ENCODE assay signal across 8 mouse cellular contexts in the genomic region with DNA sequence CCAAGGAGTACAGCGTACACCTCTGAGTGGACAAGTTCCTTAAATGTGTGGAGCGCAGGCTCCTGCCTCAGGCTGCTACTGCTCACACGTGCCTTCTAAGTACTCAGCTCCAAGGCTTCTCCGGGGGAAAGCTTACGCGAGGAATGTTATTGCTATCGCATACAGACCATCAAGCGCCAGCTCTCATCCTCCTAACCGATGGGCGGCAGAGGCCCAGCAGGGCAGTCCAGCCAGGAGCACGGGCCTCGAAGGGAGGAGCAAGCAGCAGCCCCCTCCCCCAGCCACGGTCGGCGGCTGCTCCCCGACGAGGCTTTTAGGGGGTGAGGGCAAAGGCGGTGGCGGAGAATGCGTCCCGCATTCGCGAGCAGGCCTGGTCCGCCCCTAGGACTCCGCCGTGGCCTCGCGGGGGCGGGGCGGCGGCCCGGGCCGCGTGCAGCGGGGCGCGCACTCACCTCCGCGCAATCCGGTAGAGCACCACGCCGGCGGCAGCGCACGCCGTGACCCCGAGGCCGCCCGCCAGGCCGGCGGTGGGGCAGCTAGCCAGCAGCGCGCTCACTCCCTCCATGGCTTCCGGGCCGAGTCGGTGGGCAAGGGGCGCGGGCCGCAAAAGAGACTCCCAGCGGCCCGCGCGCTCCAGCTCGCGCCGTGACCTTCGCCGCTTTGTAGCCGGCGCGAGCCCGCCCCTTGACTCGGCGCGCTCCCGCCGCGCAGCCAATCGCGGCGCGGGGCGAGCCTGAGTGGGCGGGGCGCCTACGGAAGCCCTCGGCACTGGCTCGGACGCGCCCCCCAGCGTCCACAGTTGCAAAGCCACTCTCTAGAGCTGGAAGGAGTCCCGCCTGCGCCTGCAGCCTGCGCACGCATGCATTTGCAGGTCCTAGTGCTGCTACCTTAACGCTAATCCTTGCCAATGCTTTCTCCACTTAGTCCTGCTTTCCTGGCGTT. TPM values are rescaled to one million over a fixed set of nuclear protein-coding genes. Genes with fewer than 3 reads are reported as not detected.
A peak's percentile ranks its signal among the peaks of the same experiment; 100 is the strongest.
DNase-seq lines count a peak whose midpoint lies in the region; ATAC-seq and TF ChIP-seq lines count a peak whose summit lies in the region.

A gene (minus strand): TSS at position 662 of the 942 bp plus-strand sequence.

- H3K4me1 ChIP-seq in ES-Bruce4 (ENCODE audit: control insufficient read depth, insufficient read depth, low read length): peaks cover 6% of the 10 kb centered on the region
- peaks cover 36% of the 10 kb centered on the region for H3K4me1 ChIP-seq in forebrain, embryonic 14.5 days (ENCODE audit: control insufficient read depth, insufficient read depth, low read length)
- peaks cover 51% of the 10 kb centered on the region for H3K4me1 ChIP-seq in neural tube, embryonic 15.5 days

- H3K9me3 ChIP-seq in ES-Bruce4 (replicated peaks; ENCODE audit: control insufficient read depth, insufficient read depth, low read length, poor library complexity, severe bottlenecking): no peaks in the 10 kb centered on the region
- no peaks in the 10 kb centered on the region for H3K9me3 ChIP-seq in forebrain, embryonic 14.5 days (replicated peaks; ENCODE audit: control insufficient read depth, low read length)
- H3K9me3 ChIP-seq in neural tube, embryonic 15.5 days (replicated peaks): no peaks in the 10 kb centered on the region

- H3K27ac ChIP-seq in ES-Bruce4 (ENCODE audit: insufficient read depth, low read length): no peak within 1 kb of the TSS
- H3K27ac ChIP-seq in forebrain, embryonic 14.5 days (ENCODE audit: low read depth, low read length): peak within 1 kb of the TSS; percentile 71
- H3K27ac ChIP-seq in neural tube, embryonic 15.5 days (replicated peaks): peak within 1 kb of the TSS; percentile 85

- TF ChIP-seq CTCF in ES-Bruce4 (IDR thresholded peaks at IDR 0.05; ENCODE audit: low read depth, low read length): peak; percentile 76

- intact Hi-C loops in heart, postnatal 14 days (cut with DNase I): loop anchor here (2.0 kb wide), 1 partner anchor 13 kb away; no protein-coding TSS in a partner anchor

- peak within 1 kb of the TSS; percentile 81 for H3K4me3 ChIP-seq in ES-Bruce4 (ENCODE audit: low read depth, low read length)
- peak within 1 kb of the TSS; percentile 84 for H3K4me3 ChIP-seq in forebrain, embryonic 14.5 days (ENCODE audit: low read depth, low read length)
- H3K4me3 ChIP-seq in neural tube, embryonic 15.5 days (replicated peaks): peak within 1 kb of the TSS; percentile 95

- peak within 1 kb of the TSS; percentile 79 for H3K9ac ChIP-seq in ES-Bruce4 (ENCODE audit: low read depth, poor library complexity, severe bottlenecking)
- peak within 1 kb of the TSS; percentile 87 for H3K9ac ChIP-seq in forebrain, embryonic 14.5 days (ENCODE audit: low read length)
- peak within 1 kb of the TSS; percentile 90 for H3K9ac ChIP-seq in neural tube, embryonic 15.5 days (replicated peaks)

- H3K27me3 ChIP-seq in ES-Bruce4 (ENCODE audit: control insufficient read depth, insufficient read depth, low read length, poor library complexity, severe bottlenecking): no peaks in the 10 kb centered on the region
- no peaks in the 10 kb centered on the region for H3K27me3 ChIP-seq in forebrain, embryonic 14.5 days (replicated peaks; ENCODE audit: control insufficient read depth, insufficient read depth, low read length)
- H3K27me3 ChIP-seq in neural tube, embryonic 15.5 days (replicated peaks): no peaks in the 10 kb centered on the region

- WGBS in forebrain, embryonic 14.5 days: under 1% methylated on average over 96 of the region's 97 CpGs
- WGBS in neural tube, embryonic 15.5 days: under 1% methylated on average over 92 of the region's 97 CpGs

- H3K36me3 ChIP-seq in ES-Bruce4 (ENCODE audit: control insufficient read depth, insufficient read depth, low read length, poor library complexity, severe bottlenecking): no peaks in the 10 kb centered on the region
- peaks cover 11% of the 10 kb centered on the region; the same call in 1 of the 2 replicates for H3K36me3 ChIP-seq in forebrain, embryonic 14.5 days (ENCODE audit: control insufficient read depth, insufficient read depth, low read length)
- H3K36me3 ChIP-seq in neural tube, embryonic 15.5 days: peaks cover 8% of the 10 kb centered on the region

- ATAC-seq in cerebellum, adult (ENCODE audit: insufficient number of reproducible peaks, low FRiP score, low TSS enrichment): peak; percentile 45; the same call in 1 of the 2 replicates
- ATAC-seq in forebrain, embryonic 14.5 days: peak; percentile 91
- peak; percentile 92 for ATAC-seq in neural tube, embryonic 15.5 days (ENCODE audit: low FRiP score)

- 0 out of 2 replicates have a peak, but pooled peaks have one; percentile 34 for TF ChIP-seq EP300 in ES-Bruce4 (IDR thresholded peaks at IDR 0.05; ENCODE audit: insufficient read depth, low read depth, low read length)

- peak; percentile 97 for DNase-seq in forebrain, embryonic 14.5 days (ENCODE audit: low spot score)
- DNase-seq in heart, postnatal 14 days: peak; percentile 98
- peak; percentile 96 for DNase-seq in layer of hippocampus, adult 11-12 months (ENCODE audit: low spot score)
- peak; percentile 90 to 92 for DNase-seq in lung, adult 18-20 months
- peak; percentile 92 for DNase-seq in testis, postnatal 14 days (ENCODE audit: low spot score)

- H3K4me2 ChIP-seq in forebrain, embryonic 14.5 days (ENCODE audit: low read length): peak within 1 kb of the TSS; percentile 98
- peak within 1 kb of the TSS; percentile 93 for H3K4me2 ChIP-seq in neural tube, embryonic 15.5 days

- no peak for TF ChIP-seq POLR2A in ES-Bruce4 (IDR thresholded peaks at IDR 0.05; ENCODE audit: insufficient read depth, low read length)

RNA-seq across cellular contexts. Expression of the gene that starts here (rescaled TPM):
- polyA plus RNA-seq in ES-Bruce4 (2011; ENCODE audit: insufficient read depth, insufficient read length, low read depth, missing spikeins): 29.9 and 33.9 TPM in 2 replicates
- polyA plus RNA-seq in forebrain, embryonic 14.5 days (2014; fragmentation: Nextera tagmentation; extraction: Ambion mirVana): 20.4 and 24.9 TPM in 2 replicates
- total RNA-seq in heart, postnatal 14 days (2021): 10 to 100 TPM; 82.7 to 83.9 TPM
- 45.2 and 48.5 TPM in 2 replicates for polyA plus RNA-seq in neural tube, embryonic 15.5 days (2015; fragmentation: Nextera tagmentation; extraction: Ambion mirVana)
